Mouse (Mus musculus): Measurements from ENCODE around the gene Uri1.

The Uri1 gene

GRCm38 (mm10) chr7:38012811-38013210 is 10.5 kb downstream of the Uri1 start:
- DNase-seq, result no peak

DNA sequence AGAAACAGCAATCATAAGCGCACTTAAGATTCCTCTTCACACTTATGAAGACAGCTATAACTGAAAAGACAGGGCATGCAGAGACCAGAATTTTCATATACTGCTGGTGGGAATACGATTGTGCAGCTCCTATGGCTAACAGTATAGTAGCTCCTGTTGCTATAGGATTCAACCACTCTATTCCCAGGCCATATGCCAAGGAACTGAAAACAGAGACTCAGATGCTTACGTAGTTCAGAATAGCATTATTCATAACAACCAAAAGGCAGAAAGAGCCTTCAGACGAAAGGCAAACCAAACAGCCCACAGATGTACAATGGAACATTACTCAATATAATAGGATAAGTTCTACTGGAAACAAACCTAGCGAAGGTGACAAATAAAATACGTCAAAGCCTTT is 15.0 kb downstream of the Uri1 start:
- no peak for DNase-seq

- DNase-seq, result no peak
Observed at GRCm38 (mm10) chr7:38002451-38002850, 20.9 kb downstream of the Uri1 start.

DNA sequence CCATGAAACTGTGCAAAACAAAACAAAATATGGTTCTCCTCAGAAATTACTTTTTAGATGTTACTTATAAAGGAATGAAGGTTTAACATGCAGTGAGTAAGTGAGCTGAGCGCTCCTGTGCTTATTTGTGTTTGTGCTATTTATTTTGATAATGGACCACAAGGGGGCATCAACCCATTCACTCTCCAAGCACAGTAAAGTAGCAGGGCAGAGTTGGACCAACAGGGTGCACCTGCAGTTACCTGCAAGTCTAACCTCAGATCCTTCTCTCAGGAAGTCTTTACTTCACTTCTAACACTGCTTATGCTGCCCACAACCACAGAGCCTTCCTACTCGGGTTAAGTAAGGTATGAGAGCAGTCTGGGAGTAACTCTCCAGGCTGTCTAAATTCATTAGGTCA is 23.7 kb downstream of the Uri1 start:
- peak; percentile 60 for DNase-seq

- DNase-seq, result no peak
Observed at GRCm38 (mm10) chr7:37992861-37993260, 30.5 kb downstream of the Uri1 start.

- DNase-seq, result no peak
Observed at GRCm38 (mm10) chr7:37984866-37985265, 38.5 kb downstream of the Uri1 start.

DNA sequence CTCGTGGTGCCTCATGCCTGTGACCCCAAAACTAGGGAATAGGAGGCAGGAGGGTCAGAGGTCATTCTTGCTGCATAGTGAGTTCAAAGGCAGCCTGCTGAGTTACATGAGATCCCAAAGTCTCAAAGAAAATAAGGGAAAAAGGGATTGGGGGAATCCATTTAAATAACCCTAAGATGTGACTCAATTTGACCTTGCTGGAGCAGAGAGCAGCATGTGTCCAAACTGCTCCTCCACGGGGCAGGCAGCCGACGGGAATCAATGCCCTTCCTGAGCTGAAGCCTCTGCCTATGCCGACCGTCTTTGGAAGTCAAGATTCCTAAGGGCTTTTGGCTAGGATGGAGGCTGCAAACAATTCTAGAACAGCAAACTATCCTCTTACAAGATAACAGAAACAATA is 39.9 kb downstream of the Uri1 start:
- no peak for DNase-seq

GRCm38 (mm10) chr7:37979729-37980128 is 43.6 kb downstream of the Uri1 start:
- no peak for DNase-seq

DNA sequence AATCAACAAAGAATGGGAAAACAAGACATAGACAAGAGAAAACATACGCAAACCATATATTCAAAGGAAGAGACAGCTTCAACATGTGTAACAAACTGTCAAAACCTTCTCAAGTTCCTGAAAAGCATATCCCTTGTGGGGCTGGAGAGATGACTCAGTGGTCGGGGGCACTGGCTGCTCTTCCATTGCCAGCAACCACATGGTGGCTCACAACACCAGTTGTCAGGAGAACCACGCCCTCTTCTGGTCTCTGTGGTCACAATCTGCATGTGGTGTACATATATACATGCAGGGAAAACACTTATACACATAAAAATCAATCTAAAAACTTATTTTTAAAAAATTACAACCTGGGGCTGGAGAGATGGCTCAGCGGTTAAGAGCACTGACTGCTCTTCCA is 44.9 kb downstream of the Uri1 start:
- DNase-seq, result peak; percentile 34

DNA sequence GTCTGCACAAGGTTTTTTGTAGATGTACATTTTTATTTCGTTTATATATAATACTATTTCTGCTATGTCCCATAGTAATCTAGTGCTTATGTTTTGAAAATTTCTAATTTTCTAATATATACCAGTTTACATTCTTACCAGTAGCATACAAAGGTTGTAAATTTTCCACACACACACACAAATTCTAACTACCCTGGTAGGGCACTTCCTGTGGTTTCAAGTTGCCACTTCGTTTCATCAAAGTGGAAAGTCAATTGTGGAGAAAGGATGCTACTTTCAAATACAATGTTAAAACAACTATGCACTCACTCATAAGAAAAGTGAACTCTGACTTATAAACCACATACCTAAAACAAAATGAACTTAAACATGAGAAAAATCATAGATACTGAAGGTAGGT is 45.7 kb downstream of the Uri1 start:
- no peak for DNase-seq

- no peak for DNase-seq
Observed at GRCm38 (mm10) chr7:37972999-37973555, 50.3 kb downstream of the Uri1 start.

DNA sequence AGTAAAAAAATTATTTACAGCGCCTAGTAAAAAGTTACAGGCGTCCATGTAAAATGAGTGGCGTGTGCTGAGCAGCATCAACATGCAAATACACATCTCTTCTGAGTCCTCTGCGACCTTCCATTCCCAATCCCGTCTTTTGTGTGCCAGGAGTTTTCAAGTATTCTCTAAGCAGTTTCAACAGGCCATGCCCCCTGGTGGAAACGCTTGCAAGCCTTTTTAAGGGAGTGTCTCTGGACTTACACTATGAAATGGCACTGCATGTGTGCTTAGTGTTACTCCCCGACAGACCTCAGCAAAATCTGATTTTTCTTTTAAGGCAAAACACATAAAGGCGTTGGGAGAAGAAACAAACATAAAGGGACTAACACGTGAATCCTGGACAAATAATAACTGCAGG is 50.8 kb downstream of the Uri1 start:
- peak; percentile 39 for DNase-seq

DNA sequence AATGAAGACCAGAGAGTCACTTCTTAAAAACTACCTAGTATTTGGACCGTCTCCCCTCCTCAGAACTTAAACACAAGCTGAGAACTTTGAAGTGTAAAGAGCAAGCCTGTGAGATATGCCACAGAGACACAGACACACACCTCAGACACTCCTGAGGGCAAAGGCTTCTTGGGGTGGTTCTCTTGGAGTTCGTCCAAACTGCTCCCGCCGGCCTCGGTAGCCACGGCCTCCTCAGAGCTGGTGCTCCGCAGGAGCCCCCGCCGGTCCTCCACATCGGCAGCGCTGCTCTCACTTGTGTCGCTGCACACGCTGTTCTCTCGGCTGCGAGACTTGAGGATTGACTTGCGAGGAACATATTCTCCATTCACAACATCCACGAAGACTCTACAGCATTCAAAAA is 61.0 kb downstream of the Uri1 start:
- no peak for DNase-seq

GRCm38 (mm10) chr7:37961247-37961646 is 62.1 kb downstream of the Uri1 start:
- no peak for DNase-seq

- DNase-seq, result no peak
Observed at GRCm38 (mm10) chr7:37951841-37952240, 71.5 kb downstream of the Uri1 start.

DNA sequence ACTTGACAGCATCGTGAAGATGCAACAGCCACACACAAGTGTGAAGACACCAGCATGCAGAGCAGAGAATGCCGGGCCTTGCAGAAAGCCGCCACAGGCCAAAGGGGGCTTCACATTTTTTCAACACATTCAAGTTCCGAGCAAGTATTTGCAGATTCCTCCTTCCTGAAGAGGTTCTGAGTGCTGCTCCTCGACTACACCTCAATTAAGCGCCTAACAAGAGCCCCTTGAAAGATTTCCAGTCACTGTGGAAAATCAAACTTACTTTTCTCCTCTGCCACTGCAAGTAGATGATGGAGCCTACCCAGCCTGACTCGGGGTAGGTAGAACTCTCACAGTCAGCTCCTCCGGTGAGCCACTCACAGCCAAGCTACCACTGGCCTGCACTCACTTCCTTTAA is 86.9 kb downstream of the Uri1 start:
- no peak for DNase-seq

DNA sequence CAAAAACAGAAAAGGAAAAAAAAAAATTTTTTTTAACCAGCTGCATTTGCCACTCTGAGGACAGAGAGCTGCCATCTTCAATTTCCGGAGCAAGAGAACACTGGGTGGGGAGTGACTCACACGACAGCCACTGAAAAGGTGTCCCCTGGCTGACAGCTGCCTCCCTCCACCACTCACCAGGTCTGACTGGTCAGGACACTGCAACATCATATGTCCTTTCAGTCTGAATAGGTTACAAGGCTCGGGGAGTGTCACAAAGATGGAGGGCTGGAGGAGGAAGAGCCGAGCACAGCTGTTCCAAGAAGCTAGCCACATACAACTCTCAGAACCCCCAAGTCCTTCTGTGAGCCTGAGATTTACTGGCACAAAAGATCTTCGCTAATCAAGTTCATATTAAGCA is 87.6 kb downstream of the Uri1 start:
- DNase-seq, result no peak

GRCm38 (mm10) chr7:37934770-37935182 is 88.6 kb downstream of the Uri1 start:
- DNase-seq, result peak; percentile 45

DNA sequence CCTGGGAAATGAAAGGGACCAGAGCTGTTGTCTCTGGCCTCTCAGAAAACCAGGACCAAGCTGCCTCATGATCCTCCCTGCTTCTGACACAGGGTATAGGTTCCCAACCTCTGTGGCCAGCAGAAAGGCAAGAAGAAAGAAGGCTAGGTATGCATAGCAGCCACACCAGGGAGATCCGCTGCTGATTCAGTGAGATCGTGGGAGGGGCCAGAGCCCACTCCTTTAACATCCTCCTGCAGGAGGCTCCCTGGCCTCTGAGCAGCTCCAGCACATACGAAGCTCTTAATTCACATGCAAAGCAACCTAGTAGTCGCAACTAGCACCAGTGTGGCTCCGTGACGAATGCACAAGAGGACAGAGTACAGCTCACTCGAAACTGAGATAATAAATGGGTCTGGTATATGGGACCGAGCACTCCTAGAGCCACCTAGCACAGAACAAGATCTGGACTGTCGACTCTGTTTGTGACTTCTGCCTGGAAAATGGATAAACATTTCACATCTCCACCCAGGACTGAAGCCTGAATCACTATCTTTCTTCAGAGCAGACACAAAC is 89.5 kb downstream of the Uri1 start:
- no peak for DNase-seq

DNA sequence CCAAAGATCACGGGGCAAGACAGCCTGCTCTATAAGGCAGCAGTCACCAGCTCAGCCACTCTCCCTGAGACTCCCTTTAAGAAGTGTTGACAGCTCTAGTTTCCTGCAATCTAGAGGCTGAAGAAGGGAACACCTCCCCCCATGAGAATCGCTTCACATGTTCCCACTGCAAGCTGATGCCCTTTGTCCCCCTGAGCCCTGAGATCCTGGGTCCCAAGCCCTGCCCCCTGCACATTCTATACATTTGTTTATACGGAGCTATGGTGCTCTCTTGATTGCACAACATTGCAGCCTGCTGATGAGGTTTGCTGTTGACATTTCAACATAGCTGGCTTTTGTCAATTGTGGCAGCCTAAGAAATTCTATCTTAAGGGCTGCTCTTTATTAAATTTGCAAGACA is 91.7 kb downstream of the Uri1 start:
- DNase-seq, result no peak

- DNase-seq, result no peak
Observed at GRCm38 (mm10) chr7:37929738-37930137, 93.6 kb downstream of the Uri1 start.

DNA sequence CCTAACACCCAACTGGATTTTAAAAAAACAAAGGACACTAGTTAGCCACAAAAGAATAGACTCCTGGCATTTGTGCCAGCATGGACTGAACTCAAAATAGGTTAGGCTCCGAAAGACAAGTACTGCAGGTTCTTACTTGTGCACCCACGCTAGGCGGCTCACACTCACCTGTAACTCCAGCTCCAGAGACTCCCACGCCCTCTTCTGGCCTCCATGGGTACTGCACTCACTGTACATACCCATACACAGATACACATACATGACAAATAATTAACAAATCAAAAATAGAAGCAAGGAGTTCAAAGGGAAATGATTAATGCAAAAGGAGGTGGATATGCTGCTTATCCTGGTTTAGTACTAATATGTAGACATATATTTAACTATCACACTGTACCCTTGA is 100.4 kb downstream of the Uri1 start:
- no peak for DNase-seq

GRCm38 (mm10) chr7:37921681-37922430 is 101.5 kb downstream of the Uri1 start:
- no peak for DNase-seq

DNA sequence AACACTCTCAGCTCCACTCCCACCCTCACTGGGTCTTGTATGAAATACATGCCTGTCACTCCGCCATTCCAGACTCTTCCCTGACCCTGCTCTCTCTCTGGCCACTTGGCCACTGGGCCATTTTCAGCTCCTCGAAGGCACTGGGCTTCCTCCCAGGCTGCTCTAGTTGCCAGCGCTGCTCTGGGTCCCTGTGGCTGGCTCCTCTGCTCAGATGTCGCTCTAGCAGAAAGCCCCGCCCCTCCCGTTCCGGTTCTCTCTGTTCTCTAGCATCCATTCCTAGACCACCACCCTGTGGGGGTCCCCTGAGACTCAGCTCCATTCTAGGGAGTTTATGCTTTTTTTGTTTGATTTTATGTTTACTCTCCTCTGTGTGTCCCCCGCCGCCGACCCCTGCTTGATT is 104.4 kb downstream of the Uri1 start:
- no peak for DNase-seq

All from thymus, postnatal 14 days (tissue).